Mouse (Mus musculus): ENCODE measurements around the gene Tbpl1. TPM values are rescaled to one million over a fixed set of nuclear protein-coding genes. Genes with fewer than 3 reads are reported as not detected.

Gene Tbpl1
- polyA plus RNA-seq, 1 experiment from 2014 or later: 17.9 TPM

GRCm38 (mm10) chr10:22660286-22661000, 71.3 kb downstream of the Tbpl1 start:
- H3K27ac ChIP-seq (ENCODE audit: low read length): no peak overlapping the region
- H3K9ac ChIP-seq (ENCODE audit: low read depth, low read length): no peak overlapping the region
- WGBS (ENCODE audit: insufficient replicate concordance): 70% methylated on average over 5 of the region's 5 CpGs
- H3K4me1 ChIP-seq (ENCODE audit: control insufficient read depth, low read depth, low read length): no peaks in the 10 kb centered on the region
- no peaks in the 10 kb centered on the region for H3K9me3 ChIP-seq (replicated peaks; ENCODE audit: control insufficient read depth, low read length)
- H3K27me3 ChIP-seq (ENCODE audit: control insufficient read depth, insufficient read depth, low read depth, low read length): no peaks in the 10 kb centered on the region
- no peaks in the 10 kb centered on the region for H3K36me3 ChIP-seq (ENCODE audit: control insufficient read depth, insufficient read depth)
- H3K4me3 ChIP-seq (ENCODE audit: low read depth, low read length): no peak overlapping the region
- no peak overlapping the region for H3K4me2 ChIP-seq (ENCODE audit: low read depth, low read length)
- ATAC-seq (ENCODE audit: low read depth): no peak

GRCm38 (mm10) chr10:22659386-22659725, 72.4 kb downstream of the Tbpl1 start:
- Histone ChIP-seq H3K36me3 (ENCODE audit: control insufficient read depth, insufficient read depth) (no peaks in the 10 kb centered on the region), H3K4me1 (ENCODE audit: control insufficient read depth, low read depth, low read length) (no peaks in the 10 kb centered on the region), H3K9me3 (replicated peaks; ENCODE audit: control insufficient read depth, low read length) (no peaks in the 10 kb centered on the region), H3K9ac (ENCODE audit: low read depth, low read length) (no peak overlapping the region), H3K27ac (ENCODE audit: low read length) (no peak overlapping the region), H3K4me2 (ENCODE audit: low read depth, low read length) (no peak overlapping the region), H3K4me3 (ENCODE audit: low read depth, low read length) (no peak overlapping the region), H3K27me3 (ENCODE audit: control insufficient read depth, insufficient read depth, low read depth, low read length) (no peaks in the 10 kb centered on the region)
- 68% methylated on average over 10 of the region's 10 CpGs for WGBS (ENCODE audit: insufficient replicate concordance)
- no peak for ATAC-seq (ENCODE audit: low read depth)

GRCm38 (mm10) chr10:22658534-22659385, 73.0 kb downstream of the Tbpl1 start:
- Histone ChIP-seq H3K27me3 (ENCODE audit: control insufficient read depth, insufficient read depth, low read depth, low read length) (no peaks in the 10 kb centered on the region), H3K36me3 (ENCODE audit: control insufficient read depth, insufficient read depth) (no peaks in the 10 kb centered on the region), H3K4me3 (ENCODE audit: low read depth, low read length) (no peak overlapping the region), H3K9ac (ENCODE audit: low read depth, low read length) (no peak overlapping the region), H3K4me1 (ENCODE audit: control insufficient read depth, low read depth, low read length) (no peaks in the 10 kb centered on the region), H3K4me2 (ENCODE audit: low read depth, low read length) (no peak overlapping the region), H3K27ac (ENCODE audit: low read length) (no peak overlapping the region), H3K9me3 (replicated peaks; ENCODE audit: control insufficient read depth, low read length) (no peaks in the 10 kb centered on the region)
- ATAC-seq (ENCODE audit: low read depth): no peak
- 59% methylated on average over 23 of the region's 23 CpGs for WGBS (ENCODE audit: insufficient replicate concordance)

Small RNA genes within 50 kb of the gene (microRNA-seq; reads per million reads assigned to microRNA genes)
- not detected for gene Mir7663

Other genes with a start within 250 kb of the Tbpl1 start
- 0.04 and 0.08 TPM in 2 replicates for gene Slc2a12, start 86.9 kb downstream of the Tbpl1 start, polyA plus RNA-seq (2015; fragmentation: Nextera tagmentation; extraction: Ambion mirVana)
- gene Tcf21, start 88.2 kb upstream of the Tbpl1 start, polyA plus RNA-seq (2015; fragmentation: Nextera tagmentation; extraction: Ambion mirVana): 4.7 and 5.5 TPM in 2 replicates